Mouse (Mus musculus) midbrain, embryonic 14.5 days (tissue): ENCODE measurements at regions not wholly inside any gene's neighbourhood (a gene's known extent, or its start where the extent isn't known, plus 50 kb on each side); places are given as distances from the start of the nearest gene placed in this dataset.
A peak's percentile ranks its signal among the peaks of the same experiment; 100 is the strongest.

Experiments used
- ATAC-seq: fragments of 200-750 bp; cut with Nextera tagmentation; 2 replicates; pipeline ENCODE4 v1.8.0; 2017; ENCODE audit warnings: moderate number of reproducible peaks, moderate library complexity; ENCODE audit not compliant: low FRiP score, low TSS enrichment
- DNase-seq: peaks from one replicate; pipeline ENCODE4 v3.0.0-alpha.2; 2015
- H3K27ac ChIP-seq: fragments of 300-500 bp; sonication (generic); replicated peaks from 2 replicates; pipeline ENCODE4 v1.5.1; 2014; ENCODE audit warnings: mild to moderate bottlenecking, low read depth, low read length, moderate library complexity
- H3K27me3 ChIP-seq: fragments of 300-500 bp; sonication (generic); 2 replicates; pipeline ENCODE4 v1.6.1; 2014; ENCODE audit warnings: low read length, control low read depth, mixed read lengths; ENCODE audit not compliant: control insufficient read depth, insufficient read depth
- H3K36me3 ChIP-seq: fragments of 300-500 bp; sonication (generic); 2 replicates; pipeline ENCODE4 v1.6.1; 2014; ENCODE audit warnings: low read length, control low read depth; ENCODE audit not compliant: control insufficient read depth, insufficient read depth
- H3K4me1 ChIP-seq: fragments of 300-500 bp; sonication (generic); 2 replicates; pipeline ENCODE4 v1.6.1; 2014; ENCODE audit warnings: mild to moderate bottlenecking, antibody characterized with exemption, low read length, control low read depth; ENCODE audit not compliant: control insufficient read depth, insufficient read depth
- H3K4me2 ChIP-seq: fragments of 300-500 bp; sonication (generic); 2 replicates; pipeline ENCODE4 v1.6.1; 2014; ENCODE audit warnings: mild to moderate bottlenecking, low read length, moderate library complexity
- H3K4me3 ChIP-seq: fragments of 300-500 bp; sonication (generic); replicated peaks from 2 replicates; pipeline ENCODE4 v1.5.1; 2014; ENCODE audit warnings: low read depth, low read length
- H3K9ac ChIP-seq: fragments of 300-500 bp; sonication (generic); replicated peaks from 2 replicates; pipeline ENCODE4 v1.6.1; 2014; ENCODE audit warnings: mild to moderate bottlenecking, low read length, moderate library complexity
- H3K9me3 ChIP-seq: fragments of 300-500 bp; sonication (generic); 2 replicates; pipeline ENCODE4 v1.6.1; 2016; ENCODE audit warnings: low read length, control low read depth, mixed read lengths; ENCODE audit not compliant: control insufficient read depth
- WGBS: fragments of 180-500 bp; shearing (Covaris S2); extraction: QIAGEN DNeasy Blood & Tissue Kit; methylation state at CpG from one replicate; pipeline ENCODE4 v1.1.7; 2014; 5-methylcytosine and 5-hydroxymethylcytosine counted together

DNA sequence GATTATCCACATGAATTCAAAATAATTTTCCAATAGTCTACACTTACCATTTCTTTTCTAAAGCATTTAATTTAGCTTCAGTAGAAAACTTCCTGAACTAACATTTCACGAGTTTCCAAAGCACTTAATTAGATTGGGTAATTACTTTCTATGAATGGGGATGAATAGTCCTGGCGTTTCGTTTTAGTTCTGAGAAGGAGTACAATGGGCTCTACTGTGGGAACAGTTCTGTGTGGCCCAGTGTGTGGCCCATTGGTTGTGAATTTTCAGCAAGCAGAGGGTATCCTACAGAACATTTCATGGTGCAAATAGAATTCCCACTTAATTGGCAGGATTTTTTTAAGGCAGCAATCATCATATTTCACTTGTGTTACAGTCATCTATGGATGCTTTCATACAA, 95.5 kb downstream of the 1700017N19Rik start:
- Histone ChIP-seq H3K4me2 (no peak overlapping the region), H3K9me3 (no peaks in the 10 kb centered on the region), H3K27me3 (no peaks in the 10 kb centered on the region), H3K4me1 (no peaks in the 10 kb centered on the region), H3K4me3 (no peak overlapping the region), H3K27ac (no peak overlapping the region), H3K9ac (no peak overlapping the region), H3K36me3 (no peaks in the 10 kb centered on the region)
- ATAC-seq (no peak), DNase-seq (no peak)
- 17% methylated on average over 3 of the region's 3 CpGs for WGBS

DNA sequence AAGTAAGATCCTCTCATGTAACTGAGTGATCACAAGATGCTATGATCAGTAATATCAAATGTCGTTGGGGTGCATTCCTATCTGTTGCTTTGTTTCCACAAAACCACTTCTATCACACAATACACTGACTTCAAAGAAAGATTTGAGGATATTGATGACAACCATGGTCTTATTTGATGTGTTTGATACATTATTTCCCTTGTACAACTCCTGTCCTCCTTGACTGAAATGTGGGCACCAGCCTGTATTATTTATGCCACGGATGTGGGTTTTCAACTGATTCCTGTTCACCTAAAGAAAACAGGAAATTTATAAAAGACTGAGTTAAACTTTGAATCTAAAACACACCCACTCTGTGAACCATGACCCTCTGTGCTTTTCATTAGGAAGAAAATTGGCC, 105.7 kb downstream of the 1700017N19Rik start:
- ATAC-seq (no peak), DNase-seq (no peak)
- Histone ChIP-seq H3K4me1 (no peaks in the 10 kb centered on the region), H3K27me3 (no peaks in the 10 kb centered on the region), H3K27ac (no peak overlapping the region), H3K4me2 (no peak overlapping the region), H3K36me3 (no peaks in the 10 kb centered on the region), H3K9me3 (no peaks in the 10 kb centered on the region), H3K9ac (no peak overlapping the region), H3K4me3 (no peak overlapping the region)
- 83% methylated on average over 2 of the region's 2 CpGs for WGBS

DNA sequence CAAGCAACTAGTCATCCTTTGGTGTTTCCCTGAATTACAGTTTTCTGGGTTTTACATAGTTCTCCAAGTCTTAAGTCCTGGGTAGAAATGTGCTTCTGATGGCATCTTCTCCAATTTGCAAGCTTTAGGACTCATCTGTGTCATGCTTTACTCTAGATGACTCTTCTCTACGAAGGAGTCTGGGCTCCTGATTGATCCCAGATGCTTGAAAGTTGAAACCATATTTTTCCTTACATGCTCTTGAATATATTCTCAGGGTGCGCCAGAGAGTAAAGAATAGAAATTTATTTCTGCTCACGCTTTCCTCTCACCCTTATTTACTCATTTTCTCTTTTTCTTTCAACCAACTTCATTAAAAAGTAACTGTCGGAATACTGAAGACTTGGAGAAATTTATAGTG, 108.9 kb downstream of the 1700017N19Rik start:
- Histone ChIP-seq H3K9ac (no peak overlapping the region), H3K4me3 (no peak overlapping the region), H3K27me3 (no peaks in the 10 kb centered on the region), H3K4me1 (no peaks in the 10 kb centered on the region), H3K9me3 (no peaks in the 10 kb centered on the region), H3K36me3 (no peaks in the 10 kb centered on the region), H3K27ac (no peak overlapping the region), H3K4me2 (no peak overlapping the region)
- ATAC-seq (no peak), DNase-seq (no peak)
- WGBS, result 92% methylated on average over 4 of the region's 4 CpGs

GRCm38 (mm10) chr10:100700281-100701205, 110.3 kb downstream of the 1700017N19Rik start:
- no peaks in the 10 kb centered on the region for H3K9me3 ChIP-seq
- no peak for DNase-seq
- ATAC-seq, result no peak
- H3K9ac ChIP-seq, result no peak overlapping the region
- H3K27me3 ChIP-seq, result no peaks in the 10 kb centered on the region
- 91% methylated on average over 10 of the region's 10 CpGs for WGBS
- H3K4me3 ChIP-seq, result no peak overlapping the region
- no peak overlapping the region for H3K27ac ChIP-seq
- no peaks in the 10 kb centered on the region for H3K4me1 ChIP-seq
- H3K4me2 ChIP-seq, result no peak overlapping the region
- no peaks in the 10 kb centered on the region for H3K36me3 ChIP-seq

DNA sequence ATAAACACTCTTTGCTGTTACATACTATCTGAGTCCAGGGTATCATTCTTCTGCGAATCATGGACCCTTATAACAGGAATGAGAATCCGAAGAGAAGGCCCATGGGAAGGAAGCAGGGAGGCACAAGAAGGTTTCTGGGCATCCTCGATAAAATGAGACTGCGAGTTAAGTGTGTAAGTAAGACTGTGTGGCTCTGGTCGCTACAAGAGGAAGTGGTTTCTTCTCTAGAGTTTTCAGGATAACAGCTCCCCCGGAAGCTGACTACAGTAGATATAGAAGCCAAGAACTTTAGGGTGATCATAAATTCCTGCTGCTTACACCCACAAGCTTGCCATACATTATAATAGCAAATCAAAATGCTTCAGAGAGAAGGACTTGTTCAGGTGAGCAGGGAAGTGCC, 111.7 kb downstream of the 1700017N19Rik start:
- 91% methylated on average over 6 of the region's 6 CpGs for WGBS

GRCm38 (mm10) chr10:100716084-100716667, 125.9 kb downstream of the 1700017N19Rik start:
- Histone ChIP-seq H3K4me3 (no peak overlapping the region), H3K36me3 (no peaks in the 10 kb centered on the region), H3K4me1 (no peaks in the 10 kb centered on the region), H3K9ac (no peak overlapping the region), H3K27me3 (no peaks in the 10 kb centered on the region), H3K9me3 (no peaks in the 10 kb centered on the region), H3K27ac (no peak overlapping the region), H3K4me2 (no peak overlapping the region)
- 90% methylated on average over 7 of the region's 7 CpGs for WGBS
- ATAC-seq (no peak), DNase-seq (no peak)

More for the DNA sequence above, 111.7 kb downstream of the 1700017N19Rik start:
- Histone ChIP-seq H3K9me3 (no peaks in the 10 kb centered on the region), H3K36me3 (no peaks in the 10 kb centered on the region), H3K27me3 (no peaks in the 10 kb centered on the region), H3K9ac (no peak overlapping the region), H3K4me3 (no peak overlapping the region), H3K4me1 (no peaks in the 10 kb centered on the region), H3K27ac (no peak overlapping the region), H3K4me2 (no peak overlapping the region)
- ATAC-seq, result no peak
- no peak for DNase-seq

DNA sequence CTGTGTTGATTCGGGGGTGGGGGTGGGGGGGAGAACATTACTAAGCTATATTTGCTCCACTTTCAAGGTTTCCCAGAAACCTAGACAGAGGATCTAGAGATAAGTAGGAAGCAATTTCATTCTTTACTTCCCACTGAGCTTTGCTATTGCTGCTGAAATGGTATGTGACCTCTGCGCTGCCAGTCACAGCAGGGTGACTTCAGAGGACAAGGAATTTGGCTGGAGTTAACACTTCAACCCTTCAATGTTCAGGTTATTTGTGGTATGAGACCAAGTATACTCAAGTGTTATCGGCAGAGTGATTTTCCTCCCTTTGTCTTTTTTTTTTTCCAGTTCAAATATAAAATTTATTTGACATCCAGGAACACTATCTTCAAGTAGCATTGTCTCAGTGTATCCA, 128.3 kb downstream of the 1700017N19Rik start:
- DNase-seq (no peak), ATAC-seq (no peak)
- WGBS, result 19% methylated on average over 3 of the region's 3 CpGs
- Histone ChIP-seq H3K4me2 (no peak overlapping the region), H3K4me3 (no peak overlapping the region), H3K9ac (no peak overlapping the region), H3K4me1 (no peaks in the 10 kb centered on the region), H3K27ac (no peak overlapping the region), H3K9me3 (no peaks in the 10 kb centered on the region), H3K36me3 (no peaks in the 10 kb centered on the region), H3K27me3 (no peaks in the 10 kb centered on the region)

GRCm38 (mm10) chr10:100741269-100741668, 151.0 kb downstream of the 1700017N19Rik start:
- Histone ChIP-seq H3K4me3 (no peak overlapping the region), H3K27ac (no peak overlapping the region), H3K4me1 (no peaks in the 10 kb centered on the region), H3K27me3 (no peaks in the 10 kb centered on the region), H3K36me3 (no peaks in the 10 kb centered on the region), H3K9me3 (no peaks in the 10 kb centered on the region), H3K9ac (no peak overlapping the region), H3K4me2 (no peak overlapping the region)
- 65% methylated on average over 8 of the region's 8 CpGs for WGBS
- no peak for ATAC-seq
- peak; percentile 8 for DNase-seq

- no peak overlapping the region for H3K4me2 ChIP-seq
- H3K9ac ChIP-seq, result no peak overlapping the region
- no peak overlapping the region for H3K27ac ChIP-seq
- no peaks in the 10 kb centered on the region for H3K27me3 ChIP-seq
- H3K36me3 ChIP-seq, result no peaks in the 10 kb centered on the region
- H3K4me1 ChIP-seq, result no peaks in the 10 kb centered on the region
- no peak overlapping the region for H3K4me3 ChIP-seq
- no peaks in the 10 kb centered on the region for H3K9me3 ChIP-seq
- DNase-seq, result peak; percentile 92
- WGBS, result 7% methylated on average over 7 of the region's 7 CpGs
- ATAC-seq, result peak; percentile 60; the same call in 1 of the 2 replicates
These were observed 151.8 kb downstream of the 1700017N19Rik start for GRCm38 (mm10) chr10:100742065-100742464.
